Mouse (Mus musculus) naive thymus-derived CD4-positive, alpha-beta T cell, adult 2 months (primary cell): ENCODE results near the gene Rtn3.

Experiments used
- DNase-seq: peaks from one replicate; pipeline ENCODE4 v3.0.0-alpha.2; 2011; ENCODE audit warnings: low read depth

Gene Rtn3

DNA sequence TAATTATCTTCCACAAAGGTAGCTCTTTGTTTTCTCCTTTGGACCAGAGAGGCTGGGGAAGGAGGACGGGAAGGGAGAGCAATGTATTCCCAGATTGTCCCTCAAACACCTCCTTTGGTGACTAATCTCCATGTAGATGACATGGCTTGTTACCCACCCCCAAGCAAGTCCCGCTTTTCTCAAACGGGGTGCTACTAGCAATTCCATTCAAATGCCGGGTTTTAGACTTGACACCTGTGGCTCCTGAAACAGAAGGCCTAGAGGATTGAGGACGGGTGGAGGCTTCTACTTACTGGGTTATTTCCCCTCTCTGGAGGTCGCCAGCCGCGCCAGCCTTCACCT, 101.2 kb downstream of the Rtn3 start:
- DNase-seq = no peak

DNA sequence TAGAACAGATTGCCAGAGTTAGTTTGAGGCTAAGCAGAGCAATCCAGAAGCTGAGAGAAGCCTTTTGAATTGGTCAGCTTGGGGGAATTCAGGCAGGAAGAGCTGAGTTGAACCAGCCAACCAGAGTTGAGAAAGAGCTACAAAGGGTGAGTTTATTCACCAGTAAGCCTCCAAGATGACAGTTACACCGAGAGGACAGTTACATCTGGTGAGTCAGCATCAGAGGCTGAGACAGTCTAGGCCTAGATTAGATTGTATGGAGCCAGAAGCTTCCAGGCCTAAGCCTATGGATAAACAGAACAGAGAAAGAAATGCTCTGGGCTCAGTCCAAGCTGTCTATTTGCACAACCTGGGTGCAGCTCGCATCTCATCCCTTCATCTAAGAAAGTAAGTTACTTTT, 105.4 kb downstream of the Rtn3 start:
- no peak for DNase-seq
